Mouse (Mus musculus) hindbrain, postnatal 0 days (tissue): Measurements from ENCODE around the gene Tbkbp1. TPM values are rescaled to one million over a fixed set of nuclear protein-coding genes. Genes with fewer than 3 reads are reported as not detected.

Experiments
- ATAC-seq: fragments of 200-750 bp; cut with Nextera tagmentation; 2 replicates; pipeline ENCODE4 v1.8.0; 2017; ENCODE audit warnings: mild to moderate bottlenecking, moderate TSS enrichment, moderate library complexity
- DNase-seq: peaks from one replicate; pipeline ENCODE4 v3.0.0-alpha.2; 2015; ENCODE audit warnings: low spot score
- H3K27ac ChIP-seq: fragments of 300-500 bp; sonication (generic); 2 replicates; pipeline ENCODE4 v1.5.1; 2014; ENCODE audit warnings: mild to moderate bottlenecking
- H3K27me3 ChIP-seq: fragments of 300-500 bp; sonication (generic); 2 replicates; pipeline ENCODE4 v1.6.1; 2014; ENCODE audit warnings: low read length, mixed read lengths; ENCODE audit not compliant: insufficient read depth
- H3K36me3 ChIP-seq: fragments of 300-500 bp; sonication (generic); 2 replicates; pipeline ENCODE4 v1.6.1; 2014; ENCODE audit warnings: low read length, mixed read lengths; ENCODE audit not compliant: insufficient read depth
- H3K4me1 ChIP-seq: fragments of 300-500 bp; sonication (generic); 2 replicates; pipeline ENCODE4 v1.6.1; 2014; ENCODE audit warnings: antibody characterized with exemption, low read length, mixed read lengths; ENCODE audit not compliant: insufficient read depth
- H3K4me2 ChIP-seq: fragments of 300-500 bp; sonication (generic); 2 replicates; pipeline ENCODE4 v1.6.1; 2014; ENCODE audit warnings: low read depth, mild to moderate bottlenecking, low read length, moderate library complexity, mixed read lengths
- H3K4me3 ChIP-seq: fragments of 300-500 bp; sonication (generic); 2 replicates; pipeline ENCODE4 v1.5.1; 2014; ENCODE audit warnings: low read length
- H3K9ac ChIP-seq: fragments of 300-500 bp; sonication (generic); replicated peaks from 2 replicates; pipeline ENCODE4 v1.6.1; 2014; ENCODE audit warnings: mild to moderate bottlenecking, low read length, moderate library complexity, mixed read lengths
- H3K9me3 ChIP-seq: fragments of 300-500 bp; sonication (generic); 2 replicates; pipeline ENCODE4 v1.6.1; 2016; ENCODE audit warnings: low read length, mixed read lengths
- CTCF ChIP-seq: IDR thresholded peaks from 2 replicates; pipeline ENCODE4 v1.5.1; 2016; ENCODE audit warnings: antibody characterized with exemption, control low read depth, low read depth
- WGBS: fragments of 180-500 bp; shearing (Covaris S2); extraction: QIAGEN DNeasy Blood & Tissue Kit; methylation state at CpG from one replicate; pipeline ENCODE4 v1.1.7; 2014; 5-methylcytosine and 5-hydroxymethylcytosine counted together
- polyA plus RNA-seq: library from polyadenylated mRNA; unstranded; fragments of >200 nt; fragmentation: Nextera tagmentation; extraction: Ambion mirVana; gene quantifications from 2 replicates; pipeline ENCODE4 v1.2.1, GENCODE M21; 2015
- total RNA-seq: library from RNA; depleted of rRNA; stranded (reverse); fragments of >200 nt; gene quantifications from 2 replicates; pipeline ENCODE4 v1.2.3, GENCODE M21; 2014

Gene Tbkbp1
- total and polyA plus RNA-seq, 2 experiments from 2014 or later, result 9.6 to 53.8 TPM

DNA sequence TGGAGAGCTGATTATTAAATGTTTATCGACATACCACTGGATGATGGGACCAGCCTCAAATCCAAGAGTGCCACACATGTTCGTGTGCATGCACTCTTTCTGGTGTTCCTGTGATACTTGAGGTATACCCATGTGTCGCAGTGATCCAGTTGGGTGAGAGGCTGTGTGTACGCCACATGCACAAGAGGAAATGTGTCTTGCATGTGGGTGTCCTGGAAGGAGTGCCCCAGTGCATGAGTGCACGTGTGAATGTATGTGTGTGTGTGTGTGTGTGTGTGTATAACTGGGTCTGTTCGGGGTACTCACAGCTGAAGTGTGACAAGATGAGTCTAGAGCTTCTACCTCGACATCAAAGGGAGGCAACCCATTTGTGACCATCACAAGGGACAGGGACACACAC, 21.0 kb downstream of the Tbkbp1 start:
- no peak for TF ChIP-seq CTCF
- H3K4me2 ChIP-seq, result no peak overlapping the region
- H3K4me1 ChIP-seq, result no peaks in the 10 kb centered on the region; the same call in 1 of the 2 replicates
- H3K4me3 ChIP-seq, result no peak overlapping the region
- H3K9ac ChIP-seq, result no peak overlapping the region
- H3K27ac ChIP-seq, result no peak overlapping the region
- ATAC-seq (no peak), DNase-seq (no peak)
- H3K27me3 ChIP-seq, result no peaks in the 10 kb centered on the region
- 82% methylated on average over 7 of the region's 7 CpGs for WGBS
- H3K9me3 ChIP-seq, result no peaks in the 10 kb centered on the region
- no peaks in the 10 kb centered on the region for H3K36me3 ChIP-seq

DNA sequence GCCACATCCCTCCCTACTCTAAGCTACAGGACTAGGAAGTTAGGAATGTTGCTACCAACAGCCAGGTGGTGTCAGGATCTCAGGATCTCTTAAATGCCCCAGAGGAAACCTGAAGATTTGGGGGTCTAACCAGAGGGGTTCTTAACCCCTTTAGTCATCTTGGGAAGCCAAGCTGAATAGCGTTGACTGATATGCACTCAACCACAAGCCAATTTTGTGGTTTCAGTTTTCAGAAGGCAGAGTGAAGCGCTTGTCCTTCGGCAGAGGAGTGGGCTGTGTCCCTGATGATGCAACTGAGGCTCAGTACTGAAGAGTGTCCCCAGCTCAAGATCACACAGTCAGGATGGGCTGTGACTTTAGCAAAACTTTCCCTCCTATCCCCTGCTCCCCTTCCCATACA, 22.3 kb downstream of the Tbkbp1 start:
- H3K27me3 ChIP-seq, result no peaks in the 10 kb centered on the region
- DNase-seq (no peak), ATAC-seq (no peak)
- 82% methylated on average over 3 of the region's 3 CpGs for WGBS
- H3K9me3 ChIP-seq, result no peaks in the 10 kb centered on the region
- H3K4me2 ChIP-seq, result no peak overlapping the region
- no peak overlapping the region for H3K4me3 ChIP-seq
- no peak overlapping the region for H3K27ac ChIP-seq
- no peaks in the 10 kb centered on the region; the same call in 1 of the 2 replicates for H3K4me1 ChIP-seq
- H3K36me3 ChIP-seq, result no peaks in the 10 kb centered on the region
- H3K9ac ChIP-seq, result no peak overlapping the region
- TF ChIP-seq CTCF, result no peak

DNA sequence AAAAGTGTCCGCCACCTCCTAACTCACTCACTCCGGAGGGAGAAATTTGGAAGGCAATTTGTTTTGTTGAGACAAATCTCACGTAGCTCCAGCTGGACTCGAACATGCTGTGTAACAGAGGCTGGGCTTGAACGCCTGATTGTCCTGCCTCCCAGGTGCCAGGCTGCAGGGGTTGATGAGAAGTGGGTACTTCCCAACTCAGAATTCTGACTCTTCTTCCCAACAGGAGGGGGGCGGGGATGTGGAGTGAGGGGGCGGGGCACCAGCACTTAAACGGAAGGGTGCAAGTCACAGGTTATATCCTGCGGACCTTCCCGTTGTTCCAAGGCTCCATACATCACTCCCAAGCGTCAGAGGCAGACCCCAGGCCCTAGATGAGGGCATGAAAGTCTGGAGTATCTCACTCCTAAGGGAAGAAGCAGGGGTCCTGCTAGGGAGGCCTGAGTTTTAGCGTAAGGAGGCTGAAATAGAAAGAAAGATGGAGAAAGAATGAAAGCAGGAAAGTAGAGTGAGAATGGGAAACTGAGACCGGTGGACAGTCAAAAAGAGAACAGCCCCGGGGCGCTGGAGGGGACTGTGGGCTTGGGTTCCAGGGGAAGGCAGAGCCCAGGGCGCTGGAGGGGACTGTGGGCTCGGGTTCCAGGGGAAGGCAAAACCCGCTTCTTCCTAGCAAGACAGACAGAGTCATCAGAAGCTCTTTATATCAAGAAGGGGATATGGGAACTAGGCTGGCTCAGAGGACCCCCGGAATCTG, 23.6 kb downstream of the Tbkbp1 start:
- 0 out of 2 replicates have a peak, but pooled peaks have one; percentile 1 for ATAC-seq

DNA sequence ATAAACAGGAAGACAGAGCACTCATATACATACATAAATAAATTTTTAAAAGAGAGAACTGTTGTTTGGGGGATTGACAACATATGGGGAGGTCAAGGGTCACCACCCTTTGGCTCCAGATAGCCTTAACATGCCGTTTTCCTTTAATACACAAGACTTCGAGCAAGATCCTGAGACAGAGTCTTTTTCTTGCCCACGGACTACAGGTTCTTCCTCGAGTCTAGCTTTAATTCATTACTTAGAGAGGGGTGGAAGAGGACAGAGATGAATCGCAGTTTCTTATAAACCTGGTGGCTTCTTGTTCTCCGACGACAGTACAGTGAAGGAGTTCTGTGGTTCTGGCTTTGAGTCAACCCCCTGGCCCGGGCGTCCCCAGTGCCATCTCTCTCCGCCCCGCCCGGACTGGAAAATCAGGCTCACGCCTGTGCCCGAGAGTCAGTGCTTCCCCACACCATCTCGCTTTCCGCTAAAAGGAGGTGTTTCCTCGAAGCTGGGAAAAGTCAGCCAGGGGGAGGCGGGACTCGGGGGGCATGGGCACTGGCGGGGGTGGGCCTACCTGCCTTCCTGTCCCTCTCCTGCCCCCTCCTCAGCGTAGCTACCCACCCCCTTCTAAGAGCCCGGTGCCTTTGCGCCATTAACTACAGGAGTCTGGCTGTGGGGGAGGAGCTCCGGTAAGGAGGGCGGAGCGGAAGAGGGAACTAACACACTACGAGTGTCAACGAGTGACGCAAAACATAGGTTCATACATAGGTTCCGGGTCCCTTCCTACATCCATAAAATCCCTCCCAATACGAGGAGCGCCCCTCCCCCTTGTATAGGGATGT, 24.4 kb downstream of the Tbkbp1 start:
- Histone ChIP-seq H3K36me3 (no peaks in the 10 kb centered on the region), H3K27ac (no peak overlapping the region), H3K4me3 (peak overlapping the region; percentile 39), H3K27me3 (no peaks in the 10 kb centered on the region), H3K4me1 (no peaks in the 10 kb centered on the region; the same call in 1 of the 2 replicates), H3K9ac (peak overlapping the region; percentile 56), H3K9me3 (no peaks in the 10 kb centered on the region), H3K4me2 (peak overlapping the region; percentile 84)
- ATAC-seq (peak; percentile 76), DNase-seq (peak; percentile 46)
- no peak for TF ChIP-seq CTCF
- WGBS, result 3% methylated on average over 32 of the region's 32 CpGs

More for the DNA sequence above, 23.6 kb downstream of the Tbkbp1 start:
- DNase-seq, result no peak
- Histone ChIP-seq H3K9ac (peak overlapping the region; percentile 56; the same call in 1 of the 2 replicates), H3K4me3 (peak overlapping the region; percentile 39), H3K36me3 (no peaks in the 10 kb centered on the region), H3K4me2 (peak overlapping the region; percentile 84), H3K9me3 (no peaks in the 10 kb centered on the region), H3K27me3 (no peaks in the 10 kb centered on the region), H3K4me1 (no peaks in the 10 kb centered on the region; the same call in 1 of the 2 replicates), H3K27ac (no peak overlapping the region)
- WGBS, result 23% methylated on average over 19 of the region's 19 CpGs
- no peak for TF ChIP-seq CTCF

DNA sequence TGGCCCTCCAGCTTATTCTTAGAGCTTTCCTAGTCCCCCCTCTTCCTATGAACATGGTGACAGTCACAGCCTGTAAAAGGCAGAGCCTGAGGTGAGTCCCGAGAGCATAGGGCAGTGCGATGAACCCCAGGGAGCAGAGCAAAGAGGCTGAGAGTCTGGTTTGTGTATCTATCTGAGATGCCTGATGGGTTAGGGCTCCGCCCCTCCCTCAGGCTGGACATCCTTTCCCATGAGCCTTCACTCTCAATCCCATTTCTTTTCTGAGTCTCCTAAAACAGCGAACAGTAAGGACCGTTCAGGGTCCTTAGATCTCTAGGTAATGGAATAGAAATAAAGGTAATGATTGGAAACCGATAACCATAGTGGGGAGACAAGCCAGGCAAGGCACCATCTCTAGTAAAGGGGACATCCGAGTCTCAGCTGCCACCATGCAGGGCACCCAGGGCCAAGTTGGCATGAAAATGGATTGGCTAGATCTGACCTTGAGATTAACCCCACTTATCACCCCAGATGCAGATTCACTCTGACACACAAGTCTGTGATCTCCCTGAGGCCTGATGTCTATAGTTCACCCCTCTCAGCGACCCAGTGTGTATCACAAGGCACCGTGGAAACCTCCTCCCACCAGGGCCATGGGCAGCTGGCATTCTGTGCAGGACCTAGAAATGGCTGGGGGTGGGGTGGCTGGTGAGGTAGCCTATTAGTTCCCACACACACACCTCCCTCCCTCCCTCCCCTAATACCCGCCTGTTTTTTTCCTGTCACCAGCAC, 26.8 kb downstream of the Tbkbp1 start:
- H3K9me3 ChIP-seq, result no peaks in the 10 kb centered on the region
- H3K4me3 ChIP-seq, result no peak overlapping the region
- WGBS, result 56% methylated on average over 10 of the region's 10 CpGs
- ATAC-seq (no peak), DNase-seq (no peak)
- no peak overlapping the region for H3K4me2 ChIP-seq
- H3K27me3 ChIP-seq, result no peaks in the 10 kb centered on the region
- H3K36me3 ChIP-seq, result no peaks in the 10 kb centered on the region
- H3K9ac ChIP-seq, result no peak overlapping the region
- no peaks in the 10 kb centered on the region; the same call in 1 of the 2 replicates for H3K4me1 ChIP-seq
- TF ChIP-seq CTCF, result no peak
- no peak overlapping the region for H3K27ac ChIP-seq

DNA sequence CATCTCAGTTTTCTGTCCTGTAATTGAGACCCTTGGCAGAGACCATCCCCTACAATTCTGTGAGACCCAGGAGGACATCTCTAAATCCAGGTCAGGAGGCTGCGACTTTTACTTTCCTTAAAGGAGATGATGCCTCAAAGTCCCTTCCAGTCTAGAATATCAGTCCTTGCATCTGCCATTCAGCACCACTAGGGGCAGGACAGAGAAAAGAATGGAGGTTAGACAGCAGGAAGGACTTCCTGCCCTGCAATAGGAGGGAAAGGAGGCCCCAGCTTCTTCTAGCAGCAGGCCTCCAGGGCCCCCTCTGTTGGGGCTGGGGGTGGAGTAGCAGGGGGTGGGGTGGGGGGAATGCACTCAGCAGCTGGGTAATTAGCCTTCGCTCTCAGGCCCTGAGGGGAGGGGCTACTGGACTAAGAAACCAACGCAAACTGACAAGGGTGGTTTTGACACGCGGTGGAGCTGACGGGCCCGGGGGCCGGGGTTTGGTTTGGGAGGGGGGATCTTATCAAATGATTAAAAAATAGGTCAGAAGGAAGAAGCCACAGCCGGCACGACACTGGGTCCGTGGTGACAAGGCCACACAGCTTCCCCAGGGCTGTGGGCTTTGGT, 27.9 kb downstream of the Tbkbp1 start:
- WGBS, result 20% methylated on average over 11 of the region's 11 CpGs
- ATAC-seq, result no peak

More for the DNA sequence above, 27.9 kb downstream of the Tbkbp1 start:
- Histone ChIP-seq H3K9ac (no peak overlapping the region), H3K27me3 (no peaks in the 10 kb centered on the region), H3K4me1 (no peaks in the 10 kb centered on the region; the same call in 1 of the 2 replicates), H3K36me3 (no peaks in the 10 kb centered on the region), H3K9me3 (no peaks in the 10 kb centered on the region), H3K27ac (no peak overlapping the region), H3K4me2 (no peak overlapping the region), H3K4me3 (no peak overlapping the region)
- TF ChIP-seq CTCF, result peak; percentile 57
- DNase-seq, result no peak
